Mouse (Mus musculus) embryo, embryonic 10.5 days (tissue): Measurements from ENCODE around the gene Emc10.

Experiments
- DNase-seq: peaks from one replicate; pipeline ENCODE4 v3.0.0-alpha.2; 2015; ENCODE audit warnings: low spot score

Gene Emc10

GRCm38 (mm10) chr7:44495992-44496770 is at the start of gene Emc10, which contains the start of gene Fam71e1:
Gene Emc10, minus strand, starts transcription at chr7:44496529.
Gene Fam71e1, plus strand, starts transcription at chr7:44496581.
- DNase-seq, result peak; percentile 99

DNA sequence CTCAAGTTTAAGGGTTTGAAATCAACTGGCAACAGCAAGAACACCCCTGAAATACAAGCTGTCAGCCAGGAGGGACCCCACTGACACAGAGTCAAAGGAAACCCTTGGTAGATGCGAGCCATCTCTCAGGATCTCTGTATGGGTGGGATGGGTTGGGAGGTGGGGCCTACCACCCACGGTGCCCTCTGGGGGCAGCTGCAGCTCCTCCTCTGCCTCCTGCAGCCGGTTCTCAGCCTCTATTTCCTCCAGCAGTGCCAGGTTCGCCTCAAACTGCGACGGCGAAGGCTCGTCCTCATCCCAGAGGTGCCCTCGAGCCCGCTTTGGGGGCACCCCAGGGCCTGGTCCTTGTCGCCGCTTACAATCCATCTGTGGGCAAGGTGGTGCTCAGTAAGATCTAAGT is 46.7 kb upstream of the Emc10 start:
- no peak for DNase-seq

DNA sequence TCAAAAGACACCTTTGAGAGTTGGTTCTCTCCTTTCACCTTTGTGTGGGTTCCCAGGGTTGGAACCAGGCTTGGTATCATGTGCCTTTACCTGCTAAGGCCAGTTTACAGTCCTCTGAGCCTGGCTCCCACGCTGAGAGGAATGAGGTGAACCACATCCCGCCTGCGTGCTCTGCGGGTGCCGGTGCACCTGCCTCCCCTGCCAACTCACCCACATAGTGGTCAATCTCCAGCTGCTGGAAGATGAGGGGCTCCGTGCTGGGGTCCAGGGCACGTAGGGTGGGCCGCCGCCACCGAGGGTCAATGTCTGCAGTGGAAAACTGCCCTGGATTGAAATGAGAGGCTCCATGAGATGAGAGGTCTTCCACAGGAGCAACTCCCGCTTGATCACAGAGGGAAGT is 46.2 kb upstream of the Emc10 start:
- DNase-seq, result no peak

- no peak for DNase-seq
These were observed 42.7 kb upstream of the Emc10 start for GRCm38 (mm10) chr7:44538756-44539624.

DNA sequence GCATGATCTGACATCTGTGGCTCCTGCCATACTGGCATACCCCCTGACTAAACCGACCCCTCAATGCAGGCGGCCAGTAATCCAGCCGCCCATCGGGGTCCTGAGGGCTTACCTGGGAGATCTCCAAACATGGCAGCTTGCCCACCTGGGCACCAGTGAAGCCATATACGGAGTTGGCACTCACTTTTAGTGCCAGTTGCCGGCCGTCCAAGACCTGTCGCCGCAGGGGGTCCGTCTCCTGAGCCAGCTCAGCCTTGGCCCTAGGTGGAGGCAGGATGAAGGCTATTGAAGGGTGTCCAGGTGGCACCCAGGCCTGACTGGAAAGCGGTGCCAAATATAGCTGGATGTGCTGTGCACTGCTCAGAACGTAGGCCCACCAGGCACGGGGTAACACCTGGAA is 41.2 kb upstream of the Emc10 start:
- DNase-seq, result no peak

- no peak for DNase-seq
These were observed 40.7 kb upstream of the Emc10 start for GRCm38 (mm10) chr7:44537009-44537408.

GRCm38 (mm10) chr7:44536590-44536968 is 40.2 kb upstream of the Emc10 start:
- no peak for DNase-seq

DNA sequence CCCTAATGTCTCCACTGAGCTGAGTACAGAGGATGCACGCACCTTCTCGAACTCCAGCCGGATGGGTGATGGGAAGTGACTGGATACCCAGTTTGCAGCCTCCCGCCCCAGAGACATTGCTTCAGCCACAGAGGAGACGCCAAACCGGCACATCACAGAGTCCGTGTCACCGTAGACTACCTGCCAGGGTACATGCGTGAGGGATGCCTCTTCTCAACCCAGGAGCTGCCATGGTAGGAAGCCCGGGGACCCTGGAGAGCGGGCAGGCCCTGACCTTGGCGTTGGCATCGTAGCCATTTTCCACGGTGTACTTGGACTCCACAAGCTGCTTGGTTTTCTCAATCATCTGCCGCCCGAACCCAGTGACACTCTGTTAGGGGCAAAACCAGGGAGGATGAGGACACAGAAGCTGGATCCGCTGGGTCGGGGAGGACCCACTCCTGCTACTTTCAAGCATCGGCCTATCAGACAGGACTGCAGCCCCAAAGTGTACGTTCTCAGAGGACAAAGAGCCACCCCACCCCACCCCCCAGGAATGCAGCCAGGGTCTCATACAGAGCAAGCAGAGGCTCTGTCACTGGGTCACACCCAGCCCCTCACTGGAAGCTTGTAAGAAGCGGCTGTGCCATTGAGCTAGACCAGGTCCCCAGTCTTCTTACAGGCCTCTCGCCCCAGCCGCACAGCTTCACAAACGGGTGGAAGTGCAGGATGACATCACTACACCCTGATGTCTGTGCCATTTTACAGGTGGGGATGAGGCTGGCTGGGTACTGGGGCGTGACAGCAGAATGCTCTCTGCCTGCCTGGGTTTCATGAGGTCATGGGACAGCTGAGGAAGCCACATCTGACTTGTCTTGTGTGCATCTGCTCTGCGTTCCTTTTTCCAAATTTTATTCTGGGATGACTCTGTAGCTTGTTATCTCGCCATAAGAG is 39.6 kb upstream of the Emc10 start:
- no peak for DNase-seq

- no peak for DNase-seq
These were observed 38.5 kb upstream of the Emc10 start for GRCm38 (mm10) chr7:44534656-44535441.

DNA sequence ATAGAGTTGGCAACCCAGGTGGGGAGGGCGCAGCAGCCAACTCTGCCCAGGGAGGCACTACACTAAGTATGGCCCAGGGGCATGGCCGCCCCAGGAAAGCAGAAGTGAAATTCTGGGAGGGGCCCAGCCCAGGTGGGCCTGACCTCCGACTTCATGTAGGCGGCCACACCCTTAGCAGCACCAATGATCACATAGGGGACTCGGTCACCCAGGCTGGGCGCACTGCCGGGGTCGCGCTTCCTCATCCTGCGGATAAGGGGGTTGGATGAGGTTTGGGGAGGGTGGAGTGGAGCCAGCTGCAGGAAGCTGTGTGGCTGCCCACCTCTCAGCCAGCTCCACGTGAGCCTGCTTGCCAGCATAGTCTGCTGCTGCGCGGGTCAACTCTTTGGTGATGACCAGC is 37.9 kb upstream of the Emc10 start:
- DNase-seq, result no peak

- DNase-seq, result no peak
These were observed 37.4 kb upstream of the Emc10 start for GRCm38 (mm10) chr7:44533746-44534045.

GRCm38 (mm10) chr7:44532918-44533745 is 36.8 kb upstream of the Emc10 start:
- DNase-seq, result no peak

DNA sequence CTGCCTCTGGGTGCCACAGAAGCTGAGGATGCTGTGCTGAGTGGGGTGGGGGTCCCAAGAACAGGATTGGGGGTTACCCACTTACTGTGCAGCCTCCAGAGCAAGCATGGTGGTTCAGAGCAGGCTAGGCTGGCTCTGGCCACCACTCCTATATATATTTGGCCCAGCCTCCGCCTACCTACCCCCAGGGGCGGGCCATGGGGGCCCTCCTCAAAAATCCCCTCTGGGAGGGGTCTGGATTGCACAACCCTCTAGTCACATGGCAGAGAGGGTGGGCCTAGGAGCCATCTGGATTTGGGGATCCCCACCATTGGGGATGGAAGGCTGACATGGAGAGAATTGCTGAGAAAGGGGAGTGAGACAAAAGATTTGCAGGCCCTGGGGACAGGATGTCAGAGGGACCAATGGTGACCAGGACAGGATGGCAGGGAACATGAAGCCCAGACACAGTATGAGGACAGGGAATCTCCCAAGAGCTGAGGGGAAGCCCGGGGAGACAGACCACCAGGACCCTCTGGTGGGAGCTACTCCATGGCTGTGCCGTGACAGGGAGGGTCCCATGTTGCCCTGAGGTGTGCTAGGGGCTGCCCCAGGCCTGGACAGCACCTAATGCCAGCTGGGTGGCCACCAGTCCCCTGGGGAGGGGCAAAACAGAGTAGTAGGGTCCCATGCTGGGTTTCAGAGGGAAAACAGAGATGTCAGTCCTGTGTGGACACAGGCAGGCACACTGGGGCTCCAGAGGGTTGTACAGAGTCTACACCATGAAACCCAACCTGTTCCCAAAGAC is 35.8 kb upstream of the Emc10 start, which contains the start of gene Spib:
Gene Spib, minus strand, starts transcription at position 126 of the 787 bp plus-strand sequence.
- DNase-seq, result no peak

- no peak for DNase-seq
These were observed 34.9 kb upstream of the Emc10 start for GRCm38 (mm10) chr7:44531207-44531606.

- DNase-seq, result no peak
These were observed 34.2 kb upstream of the Emc10 start for GRCm38 (mm10) chr7:44530507-44530906.

- no peak for DNase-seq
These were observed 33.2 kb upstream of the Emc10 start for GRCm38 (mm10) chr7:44529518-44529917.

DNA sequence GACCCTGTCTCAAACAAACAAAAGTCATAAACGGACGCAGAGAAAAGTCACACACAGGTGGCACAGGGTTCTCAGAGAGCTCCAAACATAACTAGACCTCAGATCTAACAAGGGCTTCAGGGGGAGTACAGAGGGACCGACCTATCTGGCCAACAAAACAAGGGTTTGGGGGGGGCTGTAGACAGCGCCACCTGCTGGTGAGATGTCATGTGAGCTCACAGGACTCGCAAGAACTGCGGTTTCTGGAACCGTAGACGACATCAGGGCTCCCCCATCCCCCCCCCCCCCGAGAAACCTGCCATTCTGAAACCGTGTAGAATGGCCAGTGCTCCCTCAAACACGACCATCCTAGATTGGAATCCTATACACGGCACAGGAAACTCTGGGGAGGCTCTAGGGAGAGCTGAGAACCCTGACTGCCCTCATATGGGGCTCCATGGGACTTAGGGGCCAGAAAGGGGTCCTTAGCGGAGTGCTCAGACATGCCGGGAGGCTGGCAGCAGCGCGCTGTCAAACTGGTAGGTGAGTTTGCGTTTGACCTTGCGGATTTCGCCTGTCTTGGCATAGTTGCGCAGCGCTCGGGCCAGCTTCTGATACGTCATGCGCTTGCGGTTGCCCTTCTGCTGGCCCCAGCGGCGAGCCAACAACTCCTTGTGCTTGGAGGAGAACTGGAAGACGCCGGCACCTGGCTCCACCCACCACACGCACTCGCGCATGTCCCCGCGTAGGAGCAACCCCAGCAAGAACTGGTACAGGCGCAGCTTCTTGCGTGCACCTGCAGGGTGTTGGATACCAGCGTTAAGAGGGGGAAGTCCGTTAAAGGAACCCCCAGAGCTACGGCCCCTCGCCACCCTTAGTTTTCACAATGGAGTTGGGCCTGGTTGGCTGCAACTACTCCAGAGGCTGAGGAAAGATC is 31.4 kb upstream of the Emc10 start:
- peak; percentile 83 for DNase-seq

DNA sequence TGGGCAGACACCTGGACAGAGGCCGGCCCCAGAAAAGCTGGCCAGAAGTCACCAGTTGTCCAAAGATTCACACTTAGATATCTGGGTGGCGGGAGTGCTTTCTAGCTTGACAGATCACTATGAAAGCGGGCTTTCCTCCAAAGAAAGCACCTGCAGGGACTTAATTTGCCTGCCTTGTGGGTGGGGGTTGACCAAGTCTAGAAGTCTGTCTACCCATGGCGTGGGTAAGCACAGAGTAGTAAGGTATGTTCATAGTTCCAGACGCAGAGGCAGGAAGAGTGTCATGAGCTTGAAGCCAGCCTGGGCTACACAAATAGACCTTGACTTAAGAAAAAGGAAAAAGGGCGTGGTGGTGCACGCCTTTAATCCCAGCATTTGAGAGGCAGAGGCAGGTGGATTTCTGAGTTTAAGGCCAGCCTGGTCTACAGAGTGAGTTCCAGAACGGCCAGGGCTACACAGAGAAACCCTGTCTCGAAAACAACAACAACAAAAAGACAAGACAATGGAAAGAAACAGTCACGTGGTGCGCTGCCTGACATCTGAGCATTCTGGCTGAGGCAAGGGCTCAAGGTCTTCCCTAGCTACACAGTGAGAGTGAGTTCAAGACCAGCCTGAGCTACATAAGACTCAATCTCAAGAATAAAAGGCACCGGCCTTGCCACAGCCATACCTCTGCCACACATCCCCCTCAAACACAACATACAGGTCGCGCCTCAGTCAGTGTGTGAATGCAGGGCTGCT is 30.3 kb upstream of the Emc10 start:
- DNase-seq, result no peak
